Mouse (Mus musculus) C3H10T1/2 (cell line): Measurements from ENCODE around the gene Gm11938. TPM values are rescaled to one million over a fixed set of nuclear protein-coding genes. Genes with fewer than 3 reads are reported as not detected.

Experiments used
- polyA plus RNA-seq, 2 experiments: library from polyadenylated mRNA; unstranded; fragments of >200 nt; fragmentation: generic; extraction: Trizol; gene quantifications; one replicate each; pipeline ENCODE4 v1.2.1; 2012; ENCODE audit warnings: missing spikeins in 2 of 2

Gene Gm11938
- polyA plus RNA-seq = not detected

DNA sequence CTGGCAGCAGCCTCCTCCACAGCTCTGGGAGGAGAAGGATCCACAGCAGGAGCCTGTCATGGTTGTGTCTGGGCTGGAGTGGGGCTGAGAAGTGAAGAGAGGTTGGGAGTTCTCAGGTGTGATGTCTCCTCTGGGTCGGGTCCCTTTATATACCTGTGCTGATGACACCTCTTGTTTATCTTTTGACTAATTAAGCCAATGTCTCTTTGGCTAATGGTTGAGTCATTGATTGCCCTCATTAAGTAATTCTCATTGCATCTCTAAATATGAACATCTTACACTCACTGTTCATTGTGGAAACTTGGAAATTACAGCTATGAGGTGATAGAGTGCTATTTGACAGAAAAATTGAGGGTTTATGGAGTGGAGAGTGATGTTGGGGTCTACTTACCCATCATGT is at the start of gene Gm11938:
Gm11938 (minus strand) TSS at position 101 of the 400 bp plus-strand sequence.

GRCm38 (mm10) chr11:99650136-99650535 is 47.0 kb upstream of the Gm11938 start, which contains the start of gene Gm11555:
Gm11555 (minus strand) TSS chr11:99650236.

GRCm38 (mm10) chr11:99643635-99644139 is 40.6 kb upstream of the Gm11938 start, which contains the start of gene Krtap4-7:
Krtap4-7 (minus strand) TSS chr11:99644089.

DNA sequence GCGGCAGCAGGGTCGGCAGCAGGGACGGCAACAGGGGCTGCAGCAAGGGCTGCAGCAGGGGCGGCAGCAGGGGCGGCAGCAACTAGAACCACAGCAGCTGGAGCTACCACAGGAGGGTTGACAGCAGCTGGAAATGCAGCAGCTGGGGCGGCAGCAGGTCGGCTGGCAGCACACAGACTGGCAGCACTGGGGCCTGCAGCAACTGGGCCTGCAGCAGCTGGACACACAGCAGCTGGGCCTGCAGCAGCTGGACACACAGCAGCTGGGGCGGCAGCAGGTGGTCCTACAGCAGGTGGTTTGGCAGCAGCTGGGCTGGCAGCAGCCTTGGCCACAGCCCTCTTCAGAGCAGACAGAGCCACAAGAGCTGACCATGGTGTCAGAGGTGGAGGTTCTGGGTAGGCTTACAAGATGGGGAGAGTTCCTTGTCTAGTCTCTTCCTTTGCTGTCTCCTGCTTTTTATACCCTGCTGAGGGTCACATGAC is 31.6 kb upstream of the Gm11938 start, which contains the start of gene Krtap4-2:
Krtap4-2 (minus strand) TSS at position 432 of the 482 bp plus-strand sequence.

GRCm38 (mm10) chr11:99628138-99628537 is 25.0 kb upstream of the Gm11938 start, which contains the start of gene Krtap4-1:
Krtap4-1 (minus strand) TSS chr11:99628238.

GRCm38 (mm10) chr11:99620335-99620734 is 17.2 kb upstream of the Gm11938 start, which contains the start of gene Gm11562:
Gm11562 (minus strand) TSS chr11:99620435.

DNA sequence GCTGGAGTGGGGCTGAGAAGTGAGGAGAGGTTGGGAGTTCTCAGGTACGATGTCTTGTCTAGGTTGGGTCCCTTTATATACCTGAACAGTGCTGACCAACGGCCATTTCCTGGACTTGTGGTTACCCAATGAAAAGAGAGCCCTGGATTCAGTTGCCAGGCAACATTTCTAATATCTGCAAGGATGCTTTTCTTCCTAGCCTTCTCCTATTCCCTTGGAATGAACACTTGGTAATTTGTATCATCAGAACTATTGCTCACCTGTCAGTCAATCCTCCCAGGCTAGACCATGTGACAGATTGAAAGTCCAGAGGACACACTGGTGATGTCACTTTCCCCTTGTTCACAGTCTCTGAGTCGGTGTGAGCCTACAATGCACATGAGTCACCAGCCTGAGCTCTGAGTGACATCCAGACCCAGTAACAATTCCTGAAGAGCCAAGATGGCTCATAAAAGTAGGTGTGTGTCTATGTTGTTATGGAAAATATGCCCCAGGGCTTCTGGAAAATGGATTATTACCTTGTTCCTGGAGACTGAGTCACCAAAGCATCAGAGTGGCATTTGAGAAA is 11.8 kb upstream of the Gm11938 start, which contains the start of gene Krtap2-4:
Krtap2-4 (minus strand) TSS at position 51 of the 568 bp plus-strand sequence.

DNA sequence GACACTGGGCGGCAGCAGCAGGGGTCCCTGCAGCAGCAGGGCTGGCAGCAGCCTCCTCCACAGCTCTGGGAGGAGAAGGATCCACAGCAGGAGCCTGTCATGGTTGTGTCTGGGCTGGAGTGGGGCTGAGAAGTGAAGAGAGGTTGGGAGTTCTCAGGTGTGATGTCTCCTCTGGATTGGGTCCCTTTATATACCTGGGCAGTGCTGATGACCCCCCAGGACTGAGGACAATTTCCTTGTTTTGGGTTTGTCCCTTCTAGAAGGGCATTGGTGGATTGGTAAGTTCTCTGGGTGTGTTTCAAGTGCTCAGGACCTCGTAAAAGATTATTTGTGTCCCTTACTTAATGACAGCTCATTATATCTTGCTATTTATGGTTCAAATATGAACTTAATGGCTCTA is 7.0 kb upstream of the Gm11938 start, which contains the start of gene Gm11937:
Gm11937 (minus strand) TSS at position 101 of the 400 bp plus-strand sequence.

GRCm38 (mm10) chr11:99597742-99598141 is 5.4 kb downstream of the Gm11938 start, which contains the start of gene Krtap9-3:
Krtap9-3 (minus strand) TSS chr11:99598105.

DNA sequence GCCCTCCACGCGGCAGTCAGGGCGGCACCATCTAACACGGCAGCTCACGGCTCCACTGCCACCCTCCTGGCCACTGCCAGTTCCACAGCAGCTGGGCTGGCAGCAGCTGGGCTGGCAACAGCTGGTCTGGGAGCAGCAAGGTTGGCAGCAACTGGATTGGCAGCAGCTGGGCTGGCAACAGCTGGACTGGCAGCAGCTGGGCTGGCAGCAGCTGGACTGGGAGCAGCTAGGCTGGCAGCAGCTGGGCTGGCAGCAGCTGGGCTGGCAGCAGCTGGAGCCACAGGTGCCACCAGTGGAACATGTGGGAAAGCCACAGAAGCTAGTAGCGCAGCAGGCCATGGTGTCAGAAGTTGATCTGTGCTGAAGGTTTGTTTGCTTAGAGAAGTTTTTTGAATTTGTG is 12.1 kb downstream of the Gm11938 start, which contains the start of gene Krtap1-3:
Krtap1-3 (minus strand) TSS at position 359 of the 400 bp plus-strand sequence.

DNA sequence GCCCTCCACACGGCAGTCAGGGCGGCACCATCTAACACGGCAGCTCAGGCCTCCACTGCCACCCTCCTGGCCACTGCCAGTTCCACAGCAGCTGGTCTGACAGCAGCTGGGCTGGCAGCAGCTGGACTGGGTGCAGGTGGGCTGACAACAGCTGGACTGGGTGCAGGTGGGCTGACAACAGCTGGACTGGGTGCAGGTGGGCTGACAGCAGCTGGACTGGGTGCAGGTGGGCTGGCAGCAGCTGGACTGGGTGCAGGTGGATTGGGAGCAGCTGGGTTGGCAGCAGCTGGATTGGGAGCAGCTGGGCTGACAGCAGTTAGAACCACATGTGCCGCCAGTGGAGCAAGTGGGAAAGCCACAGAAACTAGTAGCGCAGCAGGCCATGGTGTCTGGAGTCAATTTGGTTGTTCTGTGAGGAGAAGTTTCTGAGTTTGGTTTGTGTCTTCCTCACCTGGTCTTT is 19.8 kb downstream of the Gm11938 start, which contains the start of gene Krtap1-4:
Krtap1-4 (minus strand) TSS at position 410 of the 460 bp plus-strand sequence.

DNA sequence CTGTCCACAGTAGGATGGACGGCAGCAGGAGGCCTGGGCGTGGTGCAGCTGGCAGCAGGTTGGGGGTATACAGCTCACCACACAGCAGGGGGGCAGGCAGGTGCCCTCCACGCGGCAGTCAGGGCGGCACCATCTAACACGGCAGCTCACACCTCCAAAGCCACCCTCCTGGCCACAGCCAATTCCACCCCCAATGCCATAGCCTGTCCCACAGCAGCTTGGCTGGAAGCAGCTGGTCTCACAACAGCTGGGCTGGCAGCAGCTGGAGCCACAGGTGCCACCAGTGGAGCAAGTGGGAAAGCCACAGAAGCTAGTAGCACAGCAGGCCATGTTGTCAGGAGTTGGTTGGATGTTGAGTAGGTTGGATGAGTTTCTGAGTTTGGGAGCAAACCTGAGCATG is 22.5 kb downstream of the Gm11938 start, which contains the start of gene Krtap1-5:
Krtap1-5 (minus strand) TSS at position 381 of the 400 bp plus-strand sequence.

GRCm38 (mm10) chr11:99566530-99566929 is 36.6 kb downstream of the Gm11938 start, which contains the start of gene Krtap3-1:
Krtap3-1 (minus strand) TSS chr11:99566630.

DNA sequence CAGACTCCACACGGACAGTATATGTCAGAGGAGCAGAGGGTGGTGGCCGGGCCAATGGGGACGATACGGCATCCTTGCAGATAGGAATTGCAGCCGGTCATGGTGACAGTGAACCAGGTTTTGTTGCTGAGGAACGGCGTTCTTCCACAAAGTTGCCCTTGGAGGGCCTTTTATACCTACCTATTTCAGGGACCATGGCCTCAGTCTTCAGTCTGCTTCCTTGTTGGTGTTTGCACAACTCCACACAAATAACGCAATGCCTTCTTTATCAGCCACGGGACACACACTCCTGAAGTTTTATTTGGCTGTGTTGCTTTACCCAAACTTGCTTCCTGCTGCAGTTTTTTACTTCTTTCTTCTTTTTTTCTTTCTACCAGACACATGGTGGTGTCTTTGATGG is 43.7 kb downstream of the Gm11938 start, which contains the start of gene Gm11939:
Gm11939 (minus strand) TSS at position 101 of the 400 bp plus-strand sequence.

DNA sequence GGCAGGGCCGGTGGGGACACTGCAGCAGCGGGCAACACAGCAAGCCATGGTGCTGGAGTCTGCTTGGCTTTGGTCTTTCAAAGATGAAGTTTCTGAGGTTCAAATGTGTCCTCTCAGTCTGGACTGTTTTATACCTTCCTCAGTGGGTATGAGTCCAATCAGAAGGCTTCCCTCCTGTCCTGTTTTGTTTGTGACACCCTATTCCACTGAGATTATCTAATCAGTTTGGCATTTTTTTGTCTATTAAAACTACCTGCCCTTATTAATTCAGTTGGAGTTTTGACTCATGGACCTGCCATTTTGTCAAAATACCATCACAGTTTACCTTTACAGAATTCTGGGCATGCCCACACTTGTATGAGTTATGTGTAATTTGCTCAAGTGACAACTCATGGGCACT is 46.4 kb downstream of the Gm11938 start, which contains the start of gene Krtap3-2:
Krtap3-2 (minus strand) TSS at position 101 of the 400 bp plus-strand sequence.

Other genes starting within 250 kb of the Gm11938 start
- under 1 TPM in 1 of 2 experiments, not detected in 1; 0.02 TPM for gene Krt28, start 228.4 kb downstream of the Gm11938 start, polyA plus RNA-seq
- 1 to 10 TPM; 2.4 to 8.5 TPM for gene Krt10, start 213.9 kb downstream of the Gm11938 start, polyA plus RNA-seq
- not detected for gene Krt12, start 181.0 kb downstream of the Gm11938 start, polyA plus RNA-seq
- gene Krt20, start 165.2 kb downstream of the Gm11938 start, polyA plus RNA-seq = not detected
- not detected for gene Krt23, start 110.2 kb downstream of the Gm11938 start, polyA plus RNA-seq
- gene Krt39, start 82.0 kb downstream of the Gm11938 start, polyA plus RNA-seq = not detected
- gene Krt40, start 60.1 kb downstream of the Gm11938 start, polyA plus RNA-seq = not detected
- not detected for gene Krtap3-3, start 52.4 kb downstream of the Gm11938 start, polyA plus RNA-seq
- gene Krtap3-2, start 46.5 kb downstream of the Gm11938 start, polyA plus RNA-seq = not detected
- not detected for gene Gm11939, start 43.8 kb downstream of the Gm11938 start, polyA plus RNA-seq
- not detected for gene Krtap3-1, start 36.7 kb downstream of the Gm11938 start, polyA plus RNA-seq
- under 1 TPM in 1 of 2 experiments, not detected in 1; 0.06 TPM for gene Krtap1-5, start 22.3 kb downstream of the Gm11938 start, polyA plus RNA-seq
- not detected for gene Krtap1-4, start 19.7 kb downstream of the Gm11938 start, polyA plus RNA-seq
- gene Krtap1-3, start 12.0 kb downstream of the Gm11938 start, polyA plus RNA-seq = not detected
- gene Krtap9-3, start 5.2 kb downstream of the Gm11938 start, polyA plus RNA-seq = not detected
- not detected for gene Gm11937, start 6.9 kb upstream of the Gm11938 start, polyA plus RNA-seq
- not detected for gene Krtap2-4, start 11.5 kb upstream of the Gm11938 start, polyA plus RNA-seq
- gene Gm11562, start 17.1 kb upstream of the Gm11938 start, polyA plus RNA-seq = not detected
- not detected for gene Krtap4-1, start 24.9 kb upstream of the Gm11938 start, polyA plus RNA-seq
- gene Krtap4-2, start 31.8 kb upstream of the Gm11938 start, polyA plus RNA-seq = not detected
- not detected for gene Krtap4-7, start 40.8 kb upstream of the Gm11938 start, polyA plus RNA-seq
- not detected for gene Gm11555, start 46.9 kb upstream of the Gm11938 start, polyA plus RNA-seq
- gene Gm11563, start 55.7 kb upstream of the Gm11938 start, polyA plus RNA-seq = not detected
- gene Krtap4-6, start 62.7 kb upstream of the Gm11938 start, polyA plus RNA-seq = not detected
- gene Gm14190, start 87.4 kb upstream of the Gm11938 start, polyA plus RNA-seq = not detected
- not detected for gene Gm14180, start 131.0 kb upstream of the Gm11938 start, polyA plus RNA-seq
- gene Gm11595, start 169.6 kb upstream of the Gm11938 start, polyA plus RNA-seq = not detected
- gene Krtap4-8, start 177.4 kb upstream of the Gm11938 start, polyA plus RNA-seq = not detected
- not detected for gene Krtap4-9, start 181.9 kb upstream of the Gm11938 start, polyA plus RNA-seq
- not detected for gene Gm11596, start 190.2 kb upstream of the Gm11938 start, polyA plus RNA-seq
- not detected for gene Gm11569, start 195.6 kb upstream of the Gm11938 start, polyA plus RNA-seq
- gene Gm11554, start 201.1 kb upstream of the Gm11938 start, polyA plus RNA-seq = not detected
- not detected for gene Krtap4-13, start 206.6 kb upstream of the Gm11938 start, polyA plus RNA-seq
- not detected for gene Gm11564, start 212.4 kb upstream of the Gm11938 start, polyA plus RNA-seq
- gene 2300003K06Rik, start 234.8 kb upstream of the Gm11938 start, polyA plus RNA-seq = not detected
- gene Krtap4-16, start 248.3 kb upstream of the Gm11938 start, polyA plus RNA-seq = not detected